Mouse (Mus musculus) olfactory bulb, adult 2 months (tissue): ENCODE measurements at regions not wholly inside any gene's neighbourhood (a gene's known extent, or its start where the extent isn't known, plus 50 kb on each side); places are given as distances from the start of the nearest gene placed in this dataset.

Source experiments
- CTCF ChIP-seq: fragments of 200-500 bp; IDR thresholded peaks from 2 replicates; pipeline ENCODE4 v1.5.1; 2012; ENCODE audit warnings: low read depth, mild to moderate bottlenecking, low read length, moderate library complexity; ENCODE audit not compliant: insufficient read depth
- POLR2A ChIP-seq: fragments of 200-500 bp; IDR thresholded peaks from 2 replicates; pipeline ENCODE4 v1.6.1; 2012; ENCODE audit warnings: mild to moderate bottlenecking, low read depth, low read length, moderate library complexity; ENCODE audit not compliant: insufficient read depth

DNA sequence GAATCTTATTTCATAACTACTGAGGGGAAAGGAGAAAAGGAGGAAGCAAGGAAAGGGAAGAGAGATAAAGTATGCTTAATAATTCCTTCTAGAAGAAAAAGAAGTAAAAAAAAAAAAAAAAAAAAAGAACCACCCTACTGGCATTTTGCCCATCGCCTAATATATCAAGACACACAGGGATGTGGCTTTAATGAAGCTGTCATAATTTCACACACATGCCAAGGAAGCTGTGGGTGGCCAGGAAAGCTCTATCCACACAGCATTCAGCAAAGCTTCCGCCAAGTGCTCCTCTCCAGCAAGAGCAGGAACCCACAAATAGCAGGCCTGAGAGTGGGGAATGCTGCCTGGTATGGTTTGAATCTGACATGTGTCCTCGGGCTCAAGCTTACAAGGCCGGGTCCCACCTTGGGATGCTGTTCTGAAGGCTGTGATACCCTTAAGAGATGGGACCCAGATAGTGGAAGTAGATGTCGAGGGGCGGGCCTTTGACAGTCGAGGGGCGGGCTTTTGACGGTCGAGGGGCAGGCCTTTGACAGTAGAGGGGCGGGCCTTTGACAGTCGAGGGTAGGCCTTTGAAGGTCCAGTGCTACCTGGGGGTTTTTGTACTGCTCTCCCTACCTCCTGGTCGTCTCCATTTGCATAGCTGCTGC is 98.7 kb downstream of the Cdc5l start:
- TF ChIP-seq POLR2A (no peak), CTCF (no peak)
